Mouse (Mus musculus): Measurements from ENCODE around the gene Tex45.
A peak's percentile ranks its signal among the peaks of the same experiment; 100 is the strongest.

The Tex45 gene

DNA sequence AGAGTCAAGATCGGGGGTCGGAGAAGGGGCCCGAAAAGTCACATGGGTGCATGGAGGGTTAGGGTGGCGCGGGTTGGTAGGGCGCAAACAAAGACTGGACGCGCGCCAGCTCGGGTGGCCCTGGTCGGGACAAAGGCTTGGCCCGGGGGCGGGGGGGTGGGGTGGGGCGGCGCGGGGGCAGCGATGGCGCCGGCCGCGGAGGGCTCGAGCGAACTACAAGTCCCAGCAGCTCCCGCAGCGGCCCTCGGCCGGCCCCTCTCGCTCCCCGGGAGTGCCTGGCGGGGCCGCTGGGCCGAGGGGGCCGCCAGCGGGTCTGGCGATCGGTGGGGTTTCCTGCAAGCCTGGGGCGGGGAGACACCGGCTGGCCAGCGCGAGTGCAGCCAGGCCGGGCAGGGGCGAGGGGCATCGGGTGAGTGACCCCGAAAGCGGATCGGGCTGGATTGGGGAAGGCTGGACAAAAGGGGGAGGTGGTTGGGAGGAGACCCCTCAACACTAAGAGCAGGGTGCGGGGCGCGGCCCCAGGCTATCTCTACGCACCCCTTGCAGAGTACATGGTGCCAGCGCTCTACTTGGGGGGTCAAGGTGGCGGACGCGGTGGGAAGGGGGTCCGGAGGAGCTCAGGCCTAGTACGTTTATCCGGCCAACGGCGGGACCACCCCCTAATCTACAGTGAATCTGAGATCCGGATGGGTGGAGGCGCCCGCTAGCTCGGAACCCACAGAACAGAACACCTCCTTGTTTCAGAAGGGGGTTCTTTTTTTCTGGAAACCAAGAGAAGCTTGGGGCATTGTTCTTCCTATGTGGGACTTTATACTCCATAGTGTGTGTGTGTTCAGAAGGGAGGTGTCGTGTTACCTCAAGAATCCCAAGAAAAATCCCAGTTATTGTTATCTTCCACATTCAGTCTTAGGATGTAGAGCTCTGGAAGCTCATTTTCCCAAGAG is 22.5 kb downstream of the Tex45 start, which contains the start of gene Zfp358:
Gene Zfp358 (plus strand): TSS at position 238 of the 944 bp plus-strand sequence.
- peak; percentile 56 for DNase-seq

DNA sequence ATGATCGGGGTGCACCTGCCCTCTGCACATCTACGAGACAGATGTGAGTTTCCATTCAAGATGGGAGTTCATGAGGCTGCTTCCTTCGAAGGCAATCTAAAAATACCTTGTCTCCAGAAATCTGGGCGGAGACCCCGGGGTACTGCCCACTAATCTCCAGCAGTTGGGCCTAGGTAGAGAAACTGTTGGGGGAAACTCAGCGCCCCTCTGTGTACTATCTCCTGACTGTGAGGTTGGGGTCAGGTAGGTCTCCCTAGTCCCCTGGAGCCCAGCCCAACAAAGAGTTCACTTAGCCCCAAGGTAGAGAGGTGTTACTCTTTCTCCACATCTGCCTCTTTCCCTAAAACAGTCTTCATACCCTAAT is 23.2 kb downstream of the Tex45 start:
- DNase-seq, result no peak

DNA sequence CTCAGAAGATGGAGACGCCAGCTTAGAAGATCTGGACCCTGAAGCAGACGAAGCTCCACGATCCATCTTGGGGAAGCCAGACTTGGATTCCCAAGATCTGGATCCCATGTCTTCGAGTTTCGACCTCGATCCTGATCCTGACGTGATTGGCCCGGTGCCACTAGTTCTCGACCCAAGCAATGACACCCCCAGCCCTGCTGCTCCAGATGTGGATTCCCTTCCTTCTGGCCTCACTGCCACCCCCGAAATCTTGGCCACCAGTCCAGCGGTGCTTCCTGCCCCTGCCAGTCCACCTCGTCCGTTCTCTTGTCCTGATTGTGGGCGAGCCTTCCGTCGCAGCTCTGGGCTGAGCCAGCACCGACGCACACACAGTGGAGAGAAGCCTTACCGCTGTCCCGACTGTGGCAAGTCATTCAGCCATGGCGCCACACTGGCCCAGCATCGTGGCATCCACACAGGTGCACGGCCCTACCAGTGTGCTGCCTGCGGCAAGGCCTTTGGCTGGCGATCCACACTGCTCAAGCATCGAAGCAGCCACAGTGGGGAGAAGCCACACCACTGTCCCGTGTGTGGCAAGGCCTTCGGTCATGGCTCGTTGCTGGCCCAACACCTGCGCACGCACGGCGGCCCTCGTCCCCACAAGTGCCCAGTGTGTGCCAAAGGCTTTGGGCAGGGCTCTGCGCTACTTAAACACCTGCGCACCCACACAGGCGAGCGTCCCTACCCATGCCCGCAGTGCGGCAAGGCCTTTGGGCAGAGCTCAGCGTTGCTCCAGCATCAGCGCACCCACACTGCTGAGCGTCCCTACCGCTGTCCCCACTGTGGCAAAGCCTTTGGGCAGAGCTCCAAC is 25.1 kb downstream of the Tex45 start:
- no peak for DNase-seq

DNA sequence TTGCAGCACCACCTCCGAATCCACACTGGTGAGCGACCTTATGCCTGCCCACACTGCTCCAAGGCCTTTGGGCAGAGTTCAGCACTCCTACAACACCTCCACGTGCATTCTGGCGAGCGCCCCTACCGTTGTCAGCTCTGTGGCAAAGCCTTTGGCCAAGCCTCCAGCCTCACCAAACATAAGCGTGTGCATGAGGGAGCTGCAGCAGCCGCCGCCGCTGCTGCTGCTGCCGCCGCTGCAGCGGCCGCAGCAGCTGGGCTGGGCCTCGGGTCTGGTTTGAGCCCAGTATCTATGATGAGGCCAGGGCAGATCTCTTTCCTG is 25.7 kb downstream of the Tex45 start:
- no peak for DNase-seq

DNA sequence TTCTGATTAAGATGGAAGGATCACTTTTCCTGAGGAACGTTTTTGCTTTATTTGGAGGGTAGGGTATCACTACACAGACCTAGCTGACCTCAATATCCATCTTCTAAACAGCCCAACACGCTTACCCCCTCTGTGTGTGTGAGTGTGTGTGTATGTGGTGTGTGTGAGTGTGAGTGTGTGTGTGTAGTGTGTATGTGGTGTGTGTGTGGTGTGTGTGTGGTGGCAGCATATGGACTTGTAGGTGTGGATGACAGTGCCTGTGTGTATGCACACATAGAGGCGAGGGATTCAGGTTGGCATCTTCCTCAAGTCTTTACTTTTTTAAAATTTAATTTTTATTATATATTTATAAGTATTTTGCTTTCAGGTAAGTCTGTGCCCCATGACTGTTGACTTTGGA is 27.9 kb downstream of the Tex45 start:
- no peak for DNase-seq

DNA sequence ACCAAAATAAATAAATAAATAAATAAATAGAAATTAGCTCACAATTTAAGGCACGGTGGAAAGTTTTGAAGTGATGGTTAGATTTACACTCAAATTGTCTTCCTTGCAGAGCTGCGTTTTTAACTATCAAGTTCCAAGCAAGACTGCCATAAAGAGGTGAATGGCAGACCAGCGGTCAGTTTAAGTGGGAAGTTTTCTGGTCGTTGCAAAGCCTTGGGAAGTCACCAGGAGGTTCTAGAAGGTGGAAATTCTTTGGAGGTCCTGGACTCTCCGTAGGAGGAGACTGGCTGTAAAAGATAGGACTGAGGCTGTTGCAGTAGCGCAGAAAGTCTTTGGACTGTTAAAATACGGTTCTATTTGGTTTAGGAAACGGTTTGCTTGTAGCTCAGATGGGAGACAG is 29.1 kb downstream of the Tex45 start:
- no peak for DNase-seq

DNA sequence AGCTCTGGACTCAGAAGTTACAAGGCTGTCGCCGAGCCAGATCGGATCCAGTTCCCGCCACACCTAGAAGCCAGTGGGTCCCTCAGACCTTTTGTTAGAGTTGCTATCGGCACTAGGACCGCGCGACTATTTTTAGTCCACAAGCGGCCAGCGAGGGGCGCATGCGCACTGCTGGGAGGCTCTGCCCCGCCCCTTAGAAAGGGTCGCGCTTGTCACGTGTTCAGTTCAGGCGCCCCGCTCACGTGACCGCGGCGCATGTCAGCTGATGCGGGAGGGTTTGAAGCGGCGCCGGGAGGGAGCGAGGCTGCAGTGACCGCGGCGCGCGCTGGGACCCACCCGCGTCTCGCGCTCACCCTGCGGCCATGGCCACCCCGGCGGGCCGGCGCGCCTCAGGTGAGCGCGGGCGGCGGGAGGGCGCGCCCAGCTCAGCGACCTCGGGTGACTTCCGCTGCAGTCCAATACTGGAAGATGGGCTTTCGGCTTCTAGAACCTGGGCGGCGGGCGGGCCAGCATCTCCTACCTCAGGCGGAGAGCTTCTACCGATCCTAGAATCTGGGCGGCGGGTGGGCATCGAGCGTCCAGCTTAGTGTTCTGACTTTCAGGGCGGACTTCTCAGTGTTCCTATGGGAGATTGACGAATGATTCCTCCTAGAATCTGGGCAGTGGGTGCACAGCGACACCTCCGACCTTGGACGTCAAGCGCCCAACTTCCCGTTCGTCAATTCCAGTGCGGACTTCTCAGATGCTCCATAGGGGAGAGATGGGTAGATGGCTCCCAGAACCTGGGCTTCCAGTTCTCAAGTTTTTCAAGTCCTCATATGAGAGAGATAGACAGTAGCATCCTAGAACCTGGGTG is 29.8 kb downstream of the Tex45 start, which contains the start of gene Mcoln1:
Gene Mcoln1 (plus strand): TSS at position 223 of the 856 bp plus-strand sequence.
- DNase-seq, result peak; percentile 97 to 99

DNA sequence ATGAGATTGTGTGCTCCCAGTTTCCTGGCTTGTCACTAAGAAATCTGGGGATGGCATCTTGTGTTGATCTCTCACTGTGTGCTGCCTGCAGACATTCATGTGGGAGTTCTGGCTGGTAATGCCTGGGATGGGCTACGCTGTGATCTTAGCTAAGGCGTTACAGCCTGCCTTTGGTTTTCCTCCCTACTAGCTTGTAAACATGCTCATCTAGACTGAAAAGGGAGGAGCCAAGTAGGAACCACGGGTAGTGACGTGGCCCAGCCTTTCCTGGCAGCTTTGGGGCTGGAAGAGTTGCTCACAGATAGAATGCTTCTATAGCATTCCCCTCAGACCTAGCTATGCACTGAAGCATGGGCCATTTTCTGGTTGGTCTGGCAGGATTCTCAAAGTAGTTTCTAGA is 31.6 kb downstream of the Tex45 start:
- no peak for DNase-seq

DNA sequence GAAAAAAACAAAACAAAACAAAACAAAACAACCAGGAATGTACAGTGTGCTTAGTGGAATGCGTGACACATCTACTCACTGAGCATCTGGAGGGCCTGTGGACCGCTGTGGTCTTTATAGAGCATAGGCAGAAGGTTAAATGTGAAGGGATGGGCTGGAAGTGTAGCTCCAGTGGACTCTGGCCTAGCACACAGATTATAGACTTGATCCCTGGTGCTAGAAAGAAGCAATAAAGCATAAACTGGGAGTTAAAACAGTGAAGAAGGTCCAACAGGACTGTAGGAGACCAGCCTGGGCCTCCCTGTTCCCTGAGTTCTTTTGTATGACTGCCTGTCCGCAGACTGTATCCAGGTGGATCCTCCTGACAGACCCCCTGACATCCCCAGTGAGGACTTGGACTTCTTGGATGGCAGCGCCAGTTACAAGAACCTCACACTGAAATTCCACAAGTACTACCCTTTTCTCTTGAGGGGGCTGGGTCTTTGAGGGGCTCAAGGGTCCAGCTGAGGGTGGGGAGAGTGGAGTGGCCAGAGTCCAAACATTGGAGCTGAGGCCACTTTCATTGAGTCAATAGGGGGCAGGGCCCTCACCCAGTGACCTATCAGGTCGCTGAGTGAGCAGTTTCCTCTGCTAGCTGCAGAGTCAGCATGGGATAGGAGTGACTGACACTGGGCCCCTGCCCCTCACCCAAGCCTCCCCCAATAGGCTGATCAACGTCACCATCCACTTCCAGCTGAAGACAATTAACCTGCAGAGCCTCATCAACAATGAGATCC is 37.5 kb downstream of the Tex45 start:
- DNase-seq, result no peak

DNA sequence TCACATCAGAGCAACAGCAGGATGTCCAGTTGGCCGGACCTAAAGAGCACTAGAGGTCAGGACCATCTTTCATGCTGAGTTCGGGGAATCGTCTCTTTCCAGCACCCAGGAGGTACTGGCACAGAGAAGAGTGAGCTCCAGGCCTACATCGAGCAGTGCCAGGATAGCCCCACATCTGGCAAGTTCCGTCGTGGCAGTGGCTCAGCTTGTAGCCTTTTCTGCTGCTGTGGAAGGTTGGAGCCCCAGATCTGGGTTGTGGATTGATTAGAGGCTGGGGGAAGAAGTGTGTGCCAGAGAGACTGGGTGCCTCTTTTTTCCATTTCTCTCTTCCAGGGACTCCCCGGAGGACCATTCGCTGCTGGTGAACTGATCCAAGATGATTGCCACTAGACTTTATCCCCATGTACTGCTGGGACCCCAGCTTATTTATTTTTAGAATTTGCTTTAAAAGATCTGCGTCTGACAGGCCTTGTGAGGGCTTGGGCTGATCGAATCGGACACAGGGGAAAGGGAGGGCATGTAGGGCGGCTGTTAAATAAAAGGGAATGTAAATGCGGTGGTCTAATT is 44.1 kb downstream of the Tex45 start:
- peak; percentile 21 to 30 for DNase-seq

DNA sequence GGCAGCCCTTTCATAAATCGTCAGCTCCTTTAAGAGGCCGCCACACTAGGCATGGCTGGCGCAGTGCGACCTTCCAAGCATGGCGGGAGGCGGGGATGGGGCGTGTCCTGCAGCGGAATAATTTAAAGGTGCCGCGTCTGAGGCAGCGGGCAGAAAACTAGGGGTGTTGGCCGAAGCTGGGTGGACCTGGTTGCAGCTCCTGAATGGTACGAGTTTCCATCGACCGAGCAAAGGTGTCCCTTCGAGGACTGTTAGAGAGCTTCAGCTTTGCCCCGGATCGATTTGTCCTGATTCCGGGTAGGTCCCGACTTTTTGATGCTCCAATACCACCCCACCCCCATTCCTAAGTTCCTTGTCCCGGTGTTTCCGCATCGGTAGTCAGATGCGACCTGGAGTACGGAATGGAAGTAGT is 44.6 kb downstream of the Tex45 start, which contains the start of gene Pnpla6:
Gene Pnpla6 (plus strand): TSS at position 125 of the 412 bp plus-strand sequence.
- DNase-seq, result peak; percentile 89 to 94

DNA sequence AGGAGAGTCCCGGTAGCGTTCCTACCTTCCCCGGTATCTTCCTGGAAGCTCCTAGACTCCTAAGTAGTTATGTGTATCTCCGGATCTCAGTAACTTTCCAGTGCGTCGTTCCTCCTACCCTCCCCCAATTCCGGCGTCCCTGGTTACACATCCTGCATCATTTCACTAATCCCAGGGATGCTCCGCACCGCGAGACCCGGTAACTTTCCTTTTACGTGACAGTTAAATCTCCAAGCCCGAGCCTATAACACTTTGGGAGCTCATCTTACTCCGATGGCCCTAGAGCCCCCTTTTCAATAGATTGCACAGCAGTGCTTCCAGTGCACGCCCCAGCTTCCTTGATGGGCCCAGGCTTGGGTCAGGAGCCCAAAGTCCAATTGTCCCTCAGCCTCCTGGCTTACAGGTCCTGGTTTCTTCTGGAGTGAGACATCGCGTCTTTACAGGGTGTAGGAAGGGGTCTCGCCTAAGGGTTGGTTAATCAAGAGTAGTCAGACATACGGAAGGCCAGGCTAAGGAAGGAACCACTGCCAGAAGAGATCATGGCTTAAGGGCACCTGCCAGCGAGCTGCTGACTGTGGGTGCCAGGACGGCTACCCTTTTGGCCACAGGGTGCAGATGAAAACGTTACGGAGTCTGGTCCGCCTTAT is 45.2 kb downstream of the Tex45 start:
- peak; percentile 49 to 61 for DNase-seq

DNA sequence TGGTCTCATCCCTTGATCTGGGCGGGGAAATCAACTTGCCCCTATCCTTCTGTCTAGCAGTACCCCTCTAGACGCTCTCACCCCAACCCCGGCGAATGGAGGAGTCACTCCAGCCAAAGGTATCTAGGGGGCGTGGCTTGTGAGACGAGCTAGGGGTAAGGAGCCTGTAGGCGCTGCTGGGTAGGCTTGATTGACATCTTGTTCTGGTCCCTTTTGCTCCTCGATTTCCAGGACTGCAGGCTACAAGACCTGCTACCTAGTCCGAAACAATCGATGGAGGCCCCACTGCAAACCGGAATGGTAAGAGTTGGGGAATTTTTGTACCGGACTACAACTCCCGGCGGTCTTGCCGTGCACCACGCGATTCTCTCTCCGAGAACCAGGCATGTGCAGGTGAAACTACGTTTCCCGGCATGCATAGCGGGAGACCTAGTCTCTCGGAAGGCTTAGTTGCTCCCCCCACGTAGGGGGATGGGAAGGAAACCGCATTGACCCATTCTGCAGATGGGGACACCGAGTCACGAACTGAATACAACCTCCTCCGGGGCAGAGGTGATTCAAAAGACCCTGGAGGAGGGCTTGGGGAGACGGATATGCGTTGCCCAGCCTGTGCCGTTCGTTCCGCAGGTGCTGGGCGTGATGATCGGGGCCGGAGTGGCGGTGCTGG is 45.9 kb downstream of the Tex45 start:
- DNase-seq, result peak; percentile 94 to 96

DNA sequence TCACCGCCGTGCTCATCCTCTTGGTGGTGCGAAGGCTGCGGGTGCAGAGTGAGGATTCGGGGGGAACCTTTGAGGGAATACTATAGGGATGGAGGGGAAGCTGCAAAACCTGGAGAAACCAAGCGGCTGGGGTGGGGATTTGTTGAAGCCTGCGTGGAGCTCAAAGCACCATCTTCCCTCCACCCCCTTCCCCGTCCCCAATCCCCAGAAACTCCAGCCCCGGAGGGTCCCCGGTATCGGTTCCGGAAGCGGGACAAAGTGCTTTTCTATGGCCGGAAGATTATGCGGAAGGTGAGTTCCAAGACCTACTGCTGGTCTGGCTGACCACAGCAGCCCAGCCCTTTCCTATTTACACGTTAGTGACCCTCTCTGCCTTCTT is 46.4 kb downstream of the Tex45 start:
- DNase-seq, result no peak

DNA sequence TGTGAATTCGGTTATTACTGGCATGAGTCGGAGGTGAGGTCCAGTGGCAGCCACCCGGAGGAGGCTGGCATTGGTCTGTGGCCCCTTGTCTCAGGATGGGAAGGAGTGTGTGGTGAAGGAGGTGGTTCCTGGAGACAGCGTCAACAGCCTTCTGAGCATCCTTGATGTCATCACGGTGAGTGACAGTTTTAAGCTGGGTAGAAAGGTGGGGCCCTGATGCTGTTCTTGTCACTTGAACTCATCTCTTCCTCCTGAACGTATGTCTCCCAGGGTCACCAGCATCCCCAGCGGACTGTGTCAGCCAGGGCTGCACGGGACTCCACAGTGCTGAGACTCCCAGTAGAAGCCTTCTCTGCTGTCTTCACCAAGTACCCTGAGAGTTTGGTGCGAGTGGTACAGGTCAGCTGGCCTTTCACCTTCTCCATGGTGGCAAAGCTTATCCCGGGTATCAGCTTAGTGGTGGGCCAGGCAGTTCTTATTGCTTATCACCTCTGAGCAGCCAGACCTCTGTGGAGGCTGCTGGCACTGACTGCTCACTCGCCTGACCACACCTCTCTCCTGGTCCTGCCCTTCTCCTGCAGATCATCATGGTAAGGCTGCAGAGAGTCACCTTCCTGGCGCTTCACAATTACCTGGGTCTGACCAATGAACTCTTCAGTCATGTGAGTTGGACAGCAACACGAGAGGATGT is 51.5 kb downstream of the Tex45 start:
- no peak for DNase-seq

DNA sequence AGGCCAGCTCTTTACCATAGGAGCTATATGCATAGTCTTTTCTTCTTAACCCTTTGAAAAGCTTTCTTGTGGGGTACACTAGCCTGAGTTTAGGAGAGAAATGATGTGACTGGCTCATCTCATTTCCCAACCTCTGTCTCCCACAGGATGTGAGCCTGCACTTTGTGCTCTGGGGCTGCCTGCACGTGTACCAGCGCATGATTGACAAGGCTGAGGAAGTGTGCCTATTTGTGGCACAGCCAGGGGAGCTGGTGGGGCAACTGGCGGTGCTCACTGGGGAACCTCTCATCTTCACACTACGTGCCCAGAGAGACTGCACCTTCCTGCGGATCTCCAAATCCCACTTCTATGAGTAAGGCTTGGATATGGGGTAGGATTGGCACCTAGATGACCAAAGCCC is 60.2 kb downstream of the Tex45 start:
- DNase-seq, result no peak

DNA sequence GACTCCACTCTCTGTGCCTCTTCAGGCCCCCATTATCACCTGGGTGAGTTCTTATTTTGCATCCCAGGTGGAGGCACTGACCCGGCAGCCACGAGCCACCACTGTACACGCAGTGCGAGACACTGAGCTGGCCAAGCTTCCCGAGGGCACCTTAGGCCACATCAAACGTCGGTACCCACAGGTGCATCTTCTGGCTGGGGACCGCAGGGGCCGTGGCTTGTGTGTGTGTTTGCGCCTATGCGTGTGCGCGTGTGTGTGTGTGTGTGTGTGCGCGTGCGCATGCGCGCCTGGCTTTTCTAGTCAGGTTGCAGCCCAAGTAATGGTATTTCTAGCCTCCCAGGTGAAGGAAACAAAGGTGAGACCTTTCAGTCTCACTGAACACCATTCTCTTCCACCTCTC is 61.3 kb downstream of the Tex45 start:
- no peak for DNase-seq

DNA sequence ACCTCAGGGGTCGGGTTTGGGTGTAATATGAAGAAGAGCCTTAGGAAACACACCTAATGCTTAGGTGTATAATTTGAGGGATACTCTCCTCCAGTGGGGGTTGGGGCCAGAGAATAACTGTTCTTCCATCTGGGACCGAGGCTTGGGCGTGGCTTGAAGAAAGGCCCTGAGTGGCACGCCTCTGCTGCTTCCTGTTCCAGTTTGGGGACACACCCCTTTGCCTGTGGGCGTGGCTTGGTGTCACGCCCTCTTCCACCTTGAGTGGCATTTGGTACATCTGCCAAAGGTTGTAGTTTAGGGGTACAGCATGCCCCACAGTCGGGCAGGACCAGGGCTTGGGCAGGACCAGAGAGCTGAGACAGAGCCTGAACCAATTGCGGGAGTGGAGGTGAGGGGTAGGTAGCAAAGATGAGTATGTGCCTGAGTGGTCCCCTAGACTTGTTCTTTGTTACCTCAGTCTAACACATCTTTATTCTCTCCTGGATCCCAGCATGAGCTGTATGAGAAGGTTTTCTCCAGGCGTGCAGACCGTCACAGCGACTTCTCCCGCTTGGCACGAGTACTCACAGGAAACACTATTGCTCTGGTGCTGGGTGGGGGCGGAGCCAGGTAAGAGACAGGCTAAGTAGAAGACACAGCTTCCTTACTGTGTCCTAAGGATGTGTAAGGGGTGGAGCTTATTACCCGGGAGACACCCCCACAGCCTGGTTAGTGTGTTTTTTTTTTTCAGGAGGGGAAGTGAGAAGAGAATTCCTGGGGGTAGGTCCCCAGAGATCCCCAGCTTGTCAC is 65.6 kb downstream of the Tex45 start:
- DNase-seq, result no peak
